Mouse (Mus musculus): ENCODE data around the gene 9230102O04Rik. TPM values are rescaled to one million over a fixed set of nuclear protein-coding genes. Genes with fewer than 3 reads are reported as not detected.

Gene 9230102O04Rik
- polyA plus RNA-seq, 1 experiment from 2014 or later: not detected

DNA sequence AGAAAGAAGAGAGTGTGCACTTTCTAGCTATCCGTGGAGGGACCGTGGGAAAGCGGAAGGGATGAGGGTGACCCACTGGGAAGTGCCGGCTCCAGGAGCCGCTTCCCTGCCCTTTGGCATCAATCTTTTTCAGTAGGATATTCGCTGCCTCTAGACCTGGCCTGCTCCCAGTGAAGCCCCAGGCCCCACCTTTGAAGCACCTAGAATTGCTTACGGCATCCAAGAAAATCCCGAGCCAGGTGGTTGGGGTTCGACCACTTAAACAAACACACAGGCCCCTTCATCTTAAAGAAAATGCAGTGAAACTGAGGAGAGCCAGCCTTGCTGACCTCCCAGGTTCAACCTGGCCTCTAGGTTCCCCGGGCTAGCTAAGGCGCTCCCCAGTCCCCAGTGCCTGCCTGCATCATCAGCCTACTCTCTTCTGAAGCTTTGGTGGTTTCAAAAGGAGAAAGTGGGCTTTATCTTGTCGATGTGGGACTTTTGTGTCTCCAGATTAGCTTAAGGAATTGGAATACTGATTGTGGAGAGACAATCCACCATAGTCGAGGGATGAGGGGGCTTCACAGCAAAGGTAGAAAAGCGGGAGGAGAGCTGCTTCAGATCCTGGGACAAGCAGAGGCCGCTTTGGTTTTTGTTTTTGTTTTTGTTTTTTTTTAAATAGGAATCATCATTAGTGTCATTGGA, 4.7 kb downstream of the 9230102O04Rik start:
- TF ChIP-seq CTCF (IDR thresholded peaks at IDR 0.05; ENCODE audit: low read depth) (no peak), EP300 (optimal IDR thresholded peaks at IDR 0.05) (no peak)
- peaks cover 24% of the 10 kb centered on the region for H3K27me3 ChIP-seq (ENCODE audit: control insufficient read depth, insufficient read depth, low read length)
- no peak for DNase-seq (ENCODE audit: low spot score)
- ATAC-seq (ENCODE audit: low FRiP score, low TSS enrichment): no peak
- H3K9me3 ChIP-seq (ENCODE audit: control insufficient read depth, low read length): no peaks in the 10 kb centered on the region
- H3K4me1 ChIP-seq (replicated peaks; ENCODE audit: control insufficient read depth, insufficient read depth): no peaks in the 10 kb centered on the region; the same call in 1 of the 2 replicates
- H3K9ac ChIP-seq (ENCODE audit: low read length): no peak overlapping the region
- WGBS: 15% methylated on average over 15 of the region's 15 CpGs
- no peak overlapping the region for H3K27ac ChIP-seq (replicated peaks)
- H3K36me3 ChIP-seq (ENCODE audit: control insufficient read depth, insufficient read depth, low read length): no peaks in the 10 kb centered on the region
- H3K4me3 ChIP-seq (ENCODE audit: low read depth, low read length): no peak overlapping the region
- 0 out of 2 replicates have a peak overlapping the region, but pooled peaks have one; percentile 17 for H3K4me2 ChIP-seq (replicated peaks; ENCODE audit: low read depth)

- Histone ChIP-seq H3K27ac (replicated peaks) (no peak overlapping the region), H3K9me3 (ENCODE audit: control insufficient read depth, low read length) (no peaks in the 10 kb centered on the region), H3K36me3 (ENCODE audit: control insufficient read depth, insufficient read depth, low read length) (no peaks in the 10 kb centered on the region), H3K4me2 (replicated peaks; ENCODE audit: low read depth) (0 out of 2 replicates have a peak overlapping the region, but pooled peaks have one; percentile 17), H3K9ac (ENCODE audit: low read length) (no peak overlapping the region), H3K4me1 (replicated peaks; ENCODE audit: control insufficient read depth, insufficient read depth) (peaks cover 2% of the 10 kb centered on the region; the same call in 1 of the 2 replicates), H3K4me3 (ENCODE audit: low read depth, low read length) (peak overlapping the region; percentile 27; the same call in 1 of the 2 replicates), H3K27me3 (ENCODE audit: control insufficient read depth, insufficient read depth, low read length) (peaks cover 24% of the 10 kb centered on the region)
- TF ChIP-seq EP300 (optimal IDR thresholded peaks at IDR 0.05) (no peak), CTCF (IDR thresholded peaks at IDR 0.05; ENCODE audit: low read depth) (no peak)
- no peak for ATAC-seq (ENCODE audit: low FRiP score, low TSS enrichment)
- 5% methylated on average over 27 of the region's 27 CpGs for WGBS
- DNase-seq (ENCODE audit: low spot score): no peak
Observed at GRCm38 (mm10) chr2:9883803-9884532, 5.4 kb downstream of the 9230102O04Rik start.

DNA sequence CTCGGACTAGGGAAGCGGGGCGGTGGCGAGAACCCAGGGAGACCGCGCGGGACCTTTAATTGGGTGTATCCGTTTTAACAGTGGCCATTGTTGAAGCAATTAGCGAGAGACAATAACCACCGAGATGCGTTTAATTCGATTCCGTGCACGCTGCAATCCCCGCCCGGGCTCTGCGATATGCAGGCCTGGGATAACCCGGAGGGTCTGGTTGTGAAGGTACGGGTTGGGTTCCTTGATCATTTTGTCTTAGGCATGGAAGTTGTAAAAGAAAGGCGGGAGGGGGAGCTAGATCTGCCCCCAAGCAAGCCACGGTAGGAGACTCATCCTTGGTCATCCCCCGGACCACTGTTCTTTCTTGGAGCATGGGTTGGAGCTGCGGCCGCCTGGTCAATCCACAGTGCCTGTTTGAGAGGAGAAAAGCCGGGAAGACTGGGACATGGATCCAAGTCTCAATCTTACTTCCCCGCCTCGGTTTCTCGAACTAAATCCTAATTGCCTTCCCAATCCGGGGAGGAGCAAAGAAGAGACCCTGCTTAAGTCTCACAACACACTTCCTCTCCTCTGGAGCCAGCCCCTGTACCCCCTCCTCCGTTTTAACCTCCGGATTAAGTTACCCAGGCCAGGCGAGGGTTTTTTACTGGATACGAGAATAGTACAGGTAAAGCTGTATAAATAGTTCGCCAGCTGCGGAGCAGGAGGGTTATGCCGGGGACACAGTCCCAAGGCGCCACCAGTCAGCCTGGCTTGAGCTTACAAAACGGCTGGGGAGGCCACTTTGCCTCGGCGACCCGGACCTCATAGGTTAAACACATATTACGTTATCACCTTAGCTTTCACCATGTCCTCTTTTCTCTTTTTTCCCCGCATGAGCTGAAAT, 6.2 kb downstream of the 9230102O04Rik start:
- H3K27ac ChIP-seq (replicated peaks): no peak overlapping the region

DNA sequence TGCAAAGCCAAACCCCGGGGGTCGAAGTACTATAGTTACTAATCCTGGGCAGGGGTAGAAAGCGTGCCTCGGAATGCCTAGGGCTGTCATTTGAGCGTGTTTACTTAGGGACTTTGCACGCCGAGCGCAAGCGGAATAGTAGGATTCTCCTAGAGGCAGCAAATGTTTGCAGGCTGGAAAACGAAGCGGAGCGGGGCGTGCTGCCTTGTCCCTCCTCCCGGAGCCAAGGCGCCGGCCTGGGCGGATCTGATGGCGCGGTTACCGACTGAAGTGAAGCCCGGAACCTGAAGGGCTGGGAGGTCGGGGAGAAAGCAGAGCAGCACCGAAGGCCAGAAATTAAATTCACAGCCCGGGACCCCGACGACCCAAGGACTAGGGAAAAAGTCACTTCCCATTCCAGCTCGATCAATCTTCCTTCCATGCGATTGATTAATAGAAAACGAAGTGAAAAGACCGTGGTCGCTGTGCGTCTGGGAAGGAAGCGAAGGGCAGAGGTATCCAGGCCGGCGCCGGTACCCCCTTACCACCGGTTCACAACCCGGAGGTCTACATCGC, 6.9 kb downstream of the 9230102O04Rik start:
- Histone ChIP-seq H3K9me3 (ENCODE audit: control insufficient read depth, low read length) (no peaks in the 10 kb centered on the region), H3K27me3 (ENCODE audit: control insufficient read depth, insufficient read depth, low read length) (peaks cover 19% of the 10 kb centered on the region; the same call in 1 of the 2 replicates), H3K27ac (replicated peaks) (no peak overlapping the region), H3K4me3 (ENCODE audit: low read depth, low read length) (peak overlapping the region; percentile 27), H3K36me3 (ENCODE audit: control insufficient read depth, insufficient read depth, low read length) (no peaks in the 10 kb centered on the region), H3K4me1 (replicated peaks; ENCODE audit: control insufficient read depth, insufficient read depth) (peaks cover 4% of the 10 kb centered on the region; the same call in 1 of the 2 replicates), H3K4me2 (replicated peaks; ENCODE audit: low read depth) (peak overlapping the region; percentile 52), H3K9ac (ENCODE audit: low read length) (peak overlapping the region; percentile 18; the same call in 1 of the 2 replicates)
- no peak for ATAC-seq (ENCODE audit: low FRiP score, low TSS enrichment)
- TF ChIP-seq CTCF (IDR thresholded peaks at IDR 0.05; ENCODE audit: low read depth) (no peak), EP300 (optimal IDR thresholded peaks at IDR 0.05) (no peak)
- DNase-seq (ENCODE audit: low spot score): peak; percentile 40
- WGBS: 2% methylated on average over 39 of the region's 39 CpGs

More for the DNA sequence above, 6.2 kb downstream of the 9230102O04Rik start:
- Histone ChIP-seq H3K9me3 (ENCODE audit: control insufficient read depth, low read length) (no peaks in the 10 kb centered on the region), H3K36me3 (ENCODE audit: control insufficient read depth, insufficient read depth, low read length) (no peaks in the 10 kb centered on the region), H3K27me3 (ENCODE audit: control insufficient read depth, insufficient read depth, low read length) (peaks cover 24% of the 10 kb centered on the region), H3K9ac (ENCODE audit: low read length) (peak overlapping the region; percentile 18; the same call in 1 of the 2 replicates), H3K4me1 (replicated peaks; ENCODE audit: control insufficient read depth, insufficient read depth) (peaks cover 2% of the 10 kb centered on the region; the same call in 1 of the 2 replicates), H3K4me3 (ENCODE audit: low read depth, low read length) (peak overlapping the region; percentile 27), H3K4me2 (replicated peaks; ENCODE audit: low read depth) (peak overlapping the region; percentile 52)
- TF ChIP-seq EP300 (optimal IDR thresholded peaks at IDR 0.05): no peak
- no peak for TF ChIP-seq CTCF (IDR thresholded peaks at IDR 0.05; ENCODE audit: low read depth)
- ATAC-seq (ENCODE audit: low FRiP score, low TSS enrichment) (no peak), DNase-seq (ENCODE audit: low spot score) (peak; percentile 36)
- 4% methylated on average over 43 of the region's 43 CpGs for WGBS

DNA sequence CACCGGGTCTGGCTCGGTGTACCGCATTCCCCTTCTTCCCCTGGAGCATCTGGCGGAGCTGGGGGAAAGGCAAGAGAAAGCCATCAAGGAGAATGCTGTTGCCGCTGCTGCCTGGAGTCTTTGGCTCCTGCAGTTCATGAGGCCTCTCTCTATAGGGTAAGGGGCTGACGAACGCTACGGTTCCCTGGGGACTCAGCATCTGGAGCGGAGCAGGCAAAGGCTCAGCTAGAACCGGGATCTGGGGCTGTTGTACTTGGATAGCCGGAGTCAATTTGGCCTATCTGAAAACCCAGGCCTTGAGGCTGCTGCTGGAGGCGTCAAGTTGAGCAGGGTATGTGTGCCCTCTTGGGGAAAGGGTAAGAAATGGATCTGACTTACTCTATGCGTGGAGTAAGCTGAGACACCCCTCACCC, 7.7 kb downstream of the 9230102O04Rik start:
- TF ChIP-seq EP300 (optimal IDR thresholded peaks at IDR 0.05) (no peak), CTCF (IDR thresholded peaks at IDR 0.05; ENCODE audit: low read depth) (peak; percentile 37)
- Histone ChIP-seq H3K9me3 (ENCODE audit: control insufficient read depth, low read length) (no peaks in the 10 kb centered on the region), H3K4me1 (replicated peaks; ENCODE audit: control insufficient read depth, insufficient read depth) (peaks cover 4% of the 10 kb centered on the region; the same call in 1 of the 2 replicates), H3K27ac (replicated peaks) (no peak overlapping the region), H3K4me2 (replicated peaks; ENCODE audit: low read depth) (no peak overlapping the region), H3K4me3 (ENCODE audit: low read depth, low read length) (no peak overlapping the region), H3K27me3 (ENCODE audit: control insufficient read depth, insufficient read depth, low read length) (peaks cover 19% of the 10 kb centered on the region; the same call in 1 of the 2 replicates), H3K36me3 (ENCODE audit: control insufficient read depth, insufficient read depth, low read length) (no peaks in the 10 kb centered on the region), H3K9ac (ENCODE audit: low read length) (no peak overlapping the region)
- DNase-seq (ENCODE audit: low spot score): no peak
- WGBS: 10% methylated on average over 13 of the region's 13 CpGs
- ATAC-seq (ENCODE audit: low FRiP score, low TSS enrichment): no peak

All from stomach, postnatal 0 days (tissue).